Mouse (Mus musculus) megakaryocyte, embryonic 14.5 days (primary cell): ENCODE results near the gene Rufy3. TPM values are rescaled to one million over a fixed set of nuclear protein-coding genes. Genes with fewer than 3 reads are reported as not detected.

Experiments
- H3K27me3 ChIP-seq: replicated peaks from 2 replicates; pipeline ENCODE3; 2012; ENCODE audit warnings: inconsistent platforms
- H3K36me3 ChIP-seq: replicated peaks from 2 replicates; pipeline ENCODE3; 2012; ENCODE audit warnings: low read length, inconsistent platforms, mixed read lengths
- H3K4me1 ChIP-seq: 2 replicates; pipeline ENCODE4 v1.6.1; 2012; ENCODE audit warnings: inconsistent platforms
- H3K4me3 ChIP-seq: replicated peaks from 2 replicates; pipeline ENCODE3; 2012; ENCODE audit warnings: moderate library complexity, mild to moderate bottlenecking, inconsistent platforms
- H3K9me3 ChIP-seq: 2 replicates; pipeline ENCODE4 v1.6.1; 2012; ENCODE audit warnings: inconsistent platforms
- FLI1 ChIP-seq: IDR thresholded peaks from 2 replicates; pipeline ENCODE4 v1.6.1; 2012; ENCODE audit warnings: low read length, inconsistent platforms, mixed read lengths
- GATA1 ChIP-seq: IDR thresholded peaks from 3 replicates; pipeline ENCODE4 v1.6.1; 2012; ENCODE audit warnings: mixed read lengths, low read length, inconsistent platforms, borderline replicate concordance
- polyA plus RNA-seq: library from polyadenylated mRNA; stranded (reverse); fragments of >175 nt; gene quantifications from 2 replicates; pipeline ENCODE4 v1.2.3, GENCODE M21; 2012; ENCODE audit warnings: low replicate concordance; ENCODE audit not compliant: insufficient read depth

Rufy3 gene
- polyA plus RNA-seq, 1 experiment, result 3.1 TPM

DNA sequence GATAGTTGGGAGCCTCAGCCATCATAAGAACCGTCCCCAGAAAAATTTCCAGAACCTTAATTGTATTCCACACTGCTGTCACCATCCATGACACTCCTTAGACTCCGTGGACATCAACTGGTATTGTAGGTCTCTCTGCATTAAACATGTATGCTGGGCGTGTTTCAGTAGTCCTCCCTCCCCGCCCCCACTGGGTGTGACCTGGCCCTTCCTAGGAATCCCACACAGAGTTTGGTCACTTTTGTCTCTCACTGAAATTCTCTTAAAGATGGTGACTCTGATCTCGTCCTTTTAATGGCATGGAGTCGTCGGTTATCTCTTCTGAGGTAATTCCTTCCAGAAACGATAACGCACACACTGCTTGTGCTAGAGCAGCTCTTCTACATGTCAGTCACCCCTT is 118.9 kb downstream of the Rufy3 start:
- peaks cover 25% of the 10 kb centered on the region for H3K4me1 ChIP-seq
- no peaks in the 10 kb centered on the region for H3K36me3 ChIP-seq
- TF ChIP-seq GATA1 (no peak), FLI1 (no peak)
- peaks cover 41% of the 10 kb centered on the region for H3K27me3 ChIP-seq
- no peaks in the 10 kb centered on the region for H3K9me3 ChIP-seq
- H3K4me3 ChIP-seq, result no peak overlapping the region

DNA sequence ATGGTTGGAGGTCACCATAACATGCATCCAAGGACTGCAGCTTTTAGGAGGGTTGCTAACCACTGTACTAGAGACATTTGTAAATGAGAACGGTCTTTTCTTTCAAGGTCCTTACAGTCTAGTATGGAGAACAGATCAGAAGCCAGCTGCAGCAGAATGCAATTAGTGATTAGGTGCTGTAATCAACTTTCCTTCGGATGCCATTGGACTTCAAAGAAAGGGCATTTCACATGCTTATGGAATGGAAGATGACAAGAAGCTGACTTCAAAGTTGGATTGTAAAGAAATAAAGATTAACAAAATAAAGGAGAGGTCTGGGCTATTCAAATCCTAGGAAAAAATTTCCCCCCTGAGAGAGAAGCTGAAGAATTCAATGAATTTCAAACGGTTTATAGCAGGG is 119.4 kb downstream of the Rufy3 start:
- no peak overlapping the region for H3K4me3 ChIP-seq
- no peaks in the 10 kb centered on the region for H3K36me3 ChIP-seq
- H3K9me3 ChIP-seq, result no peaks in the 10 kb centered on the region
- no peak for TF ChIP-seq GATA1
- peaks cover 41% of the 10 kb centered on the region for H3K27me3 ChIP-seq
- H3K4me1 ChIP-seq, result peaks cover 25% of the 10 kb centered on the region

DNA sequence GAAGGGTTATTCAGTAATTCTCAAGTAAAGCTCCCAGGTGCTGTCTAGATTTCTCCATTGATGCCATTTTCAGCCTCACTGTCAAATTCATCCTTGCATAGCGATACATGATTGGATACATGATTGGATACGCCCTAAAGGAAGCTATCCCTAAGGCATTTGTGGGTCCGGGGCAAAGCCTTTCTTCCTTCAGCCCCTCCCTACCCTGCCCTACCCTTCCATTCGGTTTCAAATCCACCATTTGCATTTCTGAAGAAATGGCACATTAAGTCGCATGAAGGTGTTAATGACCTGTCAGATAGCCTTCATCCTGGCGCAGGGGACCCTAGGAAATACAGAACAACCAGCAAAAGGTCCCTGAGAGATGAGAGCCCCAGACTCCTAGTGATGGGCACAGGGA is 120.5 kb downstream of the Rufy3 start:
- H3K4me3 ChIP-seq, result no peak overlapping the region
- H3K36me3 ChIP-seq, result no peaks in the 10 kb centered on the region
- H3K27me3 ChIP-seq, result peaks cover 41% of the 10 kb centered on the region
- peaks cover 28% of the 10 kb centered on the region for H3K4me1 ChIP-seq
- H3K9me3 ChIP-seq, result no peaks in the 10 kb centered on the region
- TF ChIP-seq FLI1 (no peak), GATA1 (no peak)

DNA sequence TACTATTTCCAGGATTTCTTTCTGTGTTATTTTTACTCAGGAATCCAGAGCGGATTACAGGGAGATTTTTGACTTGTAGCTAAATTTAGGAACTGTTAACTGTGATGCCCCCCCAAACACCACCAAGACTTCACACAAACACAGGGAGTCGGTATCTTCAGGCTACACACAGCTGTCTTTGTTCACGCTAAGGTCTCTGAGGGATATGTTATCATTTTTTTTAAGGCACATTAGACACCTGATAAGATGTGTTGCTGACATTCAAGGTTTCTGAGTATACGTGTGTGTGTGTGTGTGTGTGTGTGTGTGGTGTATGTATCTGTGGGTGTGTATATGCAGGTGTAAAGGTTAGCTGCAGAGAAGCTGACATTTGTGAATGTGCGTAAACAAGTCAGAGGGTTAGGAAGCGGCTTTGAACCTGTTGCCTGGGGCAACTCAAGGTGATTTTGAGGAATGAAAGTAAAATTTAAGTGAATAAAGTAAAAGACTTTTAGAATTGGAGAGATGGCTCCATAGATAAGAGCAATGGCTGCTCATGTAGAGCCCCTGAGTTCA is 121.0 kb downstream of the Rufy3 start:
- Histone ChIP-seq H3K4me1 (peaks cover 32% of the 10 kb centered on the region), H3K27me3 (peaks cover 38% of the 10 kb centered on the region), H3K4me3 (no peak overlapping the region), H3K36me3 (no peaks in the 10 kb centered on the region), H3K9me3 (no peaks in the 10 kb centered on the region)
- no peak for TF ChIP-seq GATA1
- no peak for TF ChIP-seq FLI1

DNA sequence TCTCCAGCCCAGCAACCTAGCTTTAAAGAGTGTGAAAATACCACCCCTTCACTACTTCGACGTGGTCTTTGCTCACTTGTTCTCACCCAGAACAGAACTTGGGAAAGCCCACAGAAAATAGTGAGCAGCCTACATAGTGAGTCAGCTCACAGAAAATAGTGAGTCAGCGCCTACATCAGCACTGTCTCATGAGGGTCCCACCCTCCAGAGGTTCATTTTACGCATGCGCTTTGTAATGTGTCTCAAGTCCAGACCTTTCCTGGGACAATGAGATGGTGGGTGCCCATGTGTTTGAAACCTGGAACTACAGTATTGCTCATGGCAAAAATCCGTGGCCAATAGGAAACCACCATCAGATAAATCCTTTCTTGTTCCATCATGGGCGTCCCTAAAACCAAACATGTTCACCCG is 123.2 kb downstream of the Rufy3 start:
- Histone ChIP-seq H3K9me3 (no peaks in the 10 kb centered on the region), H3K4me1 (peaks cover 32% of the 10 kb centered on the region), H3K36me3 (no peaks in the 10 kb centered on the region), H3K27me3 (peaks cover 33% of the 10 kb centered on the region), H3K4me3 (no peak overlapping the region)
- no peak for TF ChIP-seq FLI1
- TF ChIP-seq GATA1, result no peak

DNA sequence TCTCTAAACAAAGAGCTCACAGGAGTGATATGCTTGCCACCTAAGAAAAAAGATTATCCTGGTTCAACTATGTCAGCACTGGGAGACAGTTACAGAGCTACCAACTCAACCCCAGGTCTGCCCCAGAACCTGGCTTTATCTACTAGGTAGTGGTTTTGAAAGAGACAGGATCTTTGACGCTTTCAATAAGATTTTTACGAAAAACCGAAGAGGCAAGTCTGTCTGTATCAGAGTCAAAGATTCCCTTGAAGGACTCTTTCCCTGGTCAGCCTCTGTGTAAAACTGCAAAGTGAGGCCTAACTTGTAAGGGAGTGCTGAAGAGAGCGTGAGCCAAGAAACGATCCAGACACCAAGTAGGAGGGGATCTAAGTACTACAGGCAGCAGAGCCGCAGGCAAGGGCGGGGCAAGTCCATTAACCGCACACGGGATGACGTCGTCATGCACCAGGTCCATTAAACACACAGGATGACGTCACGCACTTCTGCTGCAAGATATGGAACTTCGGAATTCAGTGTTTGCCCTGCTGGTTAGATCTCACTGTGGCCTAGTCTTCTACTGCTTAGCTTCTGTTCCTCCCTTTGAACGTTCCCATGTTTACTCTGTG is 123.8 kb downstream of the Rufy3 start:
- peaks cover 27% of the 10 kb centered on the region for H3K27me3 ChIP-seq
- no peak for TF ChIP-seq FLI1
- no peak for TF ChIP-seq GATA1
- H3K36me3 ChIP-seq, result no peaks in the 10 kb centered on the region
- H3K4me3 ChIP-seq, result peak overlapping the region; percentile 31
- peaks cover 32% of the 10 kb centered on the region for H3K4me1 ChIP-seq
- no peaks in the 10 kb centered on the region for H3K9me3 ChIP-seq

DNA sequence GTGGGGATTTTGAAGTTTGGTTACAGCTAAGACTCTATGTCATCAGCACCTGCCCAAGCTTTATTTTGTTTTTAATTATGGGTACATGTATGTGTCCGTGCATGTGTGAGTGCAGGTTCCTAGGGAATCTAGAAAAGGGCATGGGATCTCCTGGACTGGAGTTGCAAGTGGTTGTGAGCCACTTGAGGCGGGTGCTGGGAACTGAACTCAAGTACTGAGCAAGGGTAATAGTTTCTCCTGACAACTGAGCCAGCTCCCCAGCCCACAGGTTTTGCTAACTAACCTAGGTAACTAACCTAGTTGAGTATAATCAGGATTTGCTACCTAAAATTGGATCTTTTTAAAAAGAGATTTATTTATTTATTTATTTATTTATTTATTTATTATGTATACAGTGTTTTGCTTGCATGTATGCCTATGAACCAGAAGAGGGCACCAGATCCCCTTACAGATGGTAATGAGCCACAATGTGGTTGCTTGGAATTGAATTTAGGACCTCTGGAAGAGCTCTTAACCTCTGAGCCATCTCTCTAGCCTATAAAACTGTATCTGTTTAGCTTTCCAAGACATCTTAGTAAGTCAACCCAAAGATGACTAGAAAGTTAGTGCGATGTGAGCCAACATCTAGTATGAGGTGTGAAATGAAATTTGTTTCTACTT is 124.6 kb downstream of the Rufy3 start:
- peaks cover 20% of the 10 kb centered on the region for H3K27me3 ChIP-seq
- no peak for TF ChIP-seq GATA1
- no peak for TF ChIP-seq FLI1
- no peaks in the 10 kb centered on the region for H3K9me3 ChIP-seq
- H3K4me3 ChIP-seq, result no peak overlapping the region
- peaks cover 32% of the 10 kb centered on the region for H3K4me1 ChIP-seq
- no peaks in the 10 kb centered on the region for H3K36me3 ChIP-seq

DNA sequence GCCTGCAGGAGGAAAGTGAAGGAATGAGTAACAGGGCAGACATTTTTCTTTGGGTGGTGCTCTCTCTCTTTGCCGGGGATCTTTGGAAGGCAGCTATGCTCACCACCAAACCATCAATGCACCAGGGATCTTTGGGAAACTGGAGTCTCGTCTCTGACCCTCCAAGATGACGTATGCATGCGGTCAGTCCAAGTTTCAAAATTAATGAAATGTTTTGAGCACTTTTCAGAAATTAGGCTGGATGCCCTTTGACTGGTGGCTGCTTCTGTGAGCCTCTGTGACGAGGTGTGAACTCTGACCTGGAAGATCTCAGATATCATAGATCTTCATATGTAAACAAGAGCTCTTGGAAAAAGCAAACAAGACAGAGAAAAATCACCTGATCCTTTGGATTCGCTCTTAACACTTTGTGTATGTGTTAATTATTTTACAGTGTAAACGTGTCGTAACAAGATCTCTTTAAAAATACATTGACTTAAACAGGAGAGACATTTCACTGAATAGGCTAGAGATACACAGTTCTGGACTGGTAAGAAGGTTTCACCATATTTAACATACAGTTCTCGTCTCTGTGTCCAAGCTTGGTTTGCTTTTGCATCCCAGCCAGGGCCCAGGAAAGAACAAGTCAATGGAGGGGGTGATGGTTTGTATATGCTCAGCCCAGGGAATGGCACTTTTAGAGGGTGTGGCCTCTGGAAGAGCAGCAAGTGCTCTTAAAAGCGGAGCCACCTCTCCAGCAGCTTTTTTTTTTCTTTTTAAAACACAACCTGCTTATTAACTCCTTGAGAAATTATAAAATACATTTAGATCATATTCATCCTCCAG is 126.1 kb downstream of the Rufy3 start:
- Histone ChIP-seq H3K27me3 (peaks cover 9% of the 10 kb centered on the region), H3K9me3 (no peaks in the 10 kb centered on the region), H3K36me3 (no peaks in the 10 kb centered on the region), H3K4me3 (no peak overlapping the region), H3K4me1 (peaks cover 25% of the 10 kb centered on the region)
- TF ChIP-seq FLI1, result no peak

DNA sequence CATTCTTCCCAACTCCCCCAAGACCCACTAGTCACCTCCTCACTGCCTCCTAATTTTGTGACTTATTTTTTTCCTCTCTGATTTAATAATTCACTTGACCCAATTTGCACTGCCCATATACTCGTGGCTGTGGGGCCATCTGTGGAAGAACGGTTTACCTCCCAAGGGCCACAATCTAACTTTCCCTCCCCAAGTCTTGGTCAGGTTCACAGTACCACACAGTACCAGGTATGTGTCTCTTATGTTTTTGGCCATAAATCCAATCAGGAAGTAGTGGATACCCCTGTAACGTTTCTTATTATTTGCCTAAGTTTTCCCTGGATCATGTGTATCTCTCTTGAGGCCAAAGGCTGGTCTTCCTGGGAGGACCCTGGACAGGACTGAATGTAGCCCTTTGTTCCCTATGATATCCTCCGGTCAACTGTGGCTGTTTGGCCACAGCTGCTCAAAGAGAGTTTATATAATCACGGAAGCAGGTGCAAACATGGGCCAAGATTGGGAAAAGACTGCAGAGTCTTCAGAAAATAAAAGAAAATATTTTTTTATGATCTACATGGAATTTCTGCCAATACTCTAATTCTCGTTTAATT is 126.8 kb downstream of the Rufy3 start:
- Histone ChIP-seq H3K36me3 (no peaks in the 10 kb centered on the region), H3K4me3 (no peak overlapping the region), H3K9me3 (no peaks in the 10 kb centered on the region), H3K27me3 (peaks cover 8% of the 10 kb centered on the region), H3K4me1 (peaks cover 25% of the 10 kb centered on the region)
- no peak for TF ChIP-seq GATA1
- no peak for TF ChIP-seq FLI1

DNA sequence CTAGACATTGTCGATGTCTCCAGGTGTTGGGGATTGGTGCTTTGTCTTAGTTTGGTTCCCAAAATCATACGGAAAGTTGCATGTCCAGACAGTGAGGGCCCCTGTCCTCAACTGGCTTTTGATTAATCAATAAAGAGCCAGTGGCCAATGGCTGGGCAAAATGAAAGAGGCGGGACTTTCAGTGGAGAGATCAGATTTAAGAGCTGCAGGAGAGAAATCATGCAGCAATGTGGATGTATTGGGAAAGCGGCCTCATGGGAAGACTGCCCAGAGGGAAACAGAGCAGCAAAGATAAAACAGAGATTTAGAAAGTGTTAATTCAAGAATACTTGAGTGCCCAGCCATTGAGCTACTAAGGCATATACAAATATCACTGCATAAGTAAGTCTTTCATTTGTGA is 127.7 kb downstream of the Rufy3 start:
- H3K36me3 ChIP-seq, result no peaks in the 10 kb centered on the region
- H3K4me3 ChIP-seq, result no peak overlapping the region
- H3K4me1 ChIP-seq, result peaks cover 21% of the 10 kb centered on the region
- no peaks in the 10 kb centered on the region for H3K9me3 ChIP-seq
- peaks cover 3% of the 10 kb centered on the region for H3K27me3 ChIP-seq
- TF ChIP-seq GATA1 (no peak), FLI1 (no peak)
